Mouse (Mus musculus) midbrain, embryonic 14.5 days (tissue): ENCODE measurements around the gene Slc4a5. TPM values are rescaled to one million over a fixed set of nuclear protein-coding genes. Genes with fewer than 3 reads are reported as not detected.
A peak's percentile ranks its signal among the peaks of the same experiment; 100 is the strongest.

Experiments
- ATAC-seq: fragments of 200-750 bp; cut with Nextera tagmentation; 2 replicates; pipeline ENCODE4 v1.8.0; 2017; ENCODE audit warnings: moderate number of reproducible peaks, moderate library complexity; ENCODE audit not compliant: low FRiP score, low TSS enrichment
- DNase-seq: peaks from one replicate; pipeline ENCODE4 v3.0.0-alpha.2; 2015
- H3K27ac ChIP-seq: fragments of 300-500 bp; sonication (generic); replicated peaks from 2 replicates; pipeline ENCODE4 v1.5.1; 2014; ENCODE audit warnings: mild to moderate bottlenecking, low read depth, low read length, moderate library complexity
- H3K27me3 ChIP-seq: fragments of 300-500 bp; sonication (generic); 2 replicates; pipeline ENCODE4 v1.6.1; 2014; ENCODE audit warnings: low read length, control low read depth, mixed read lengths; ENCODE audit not compliant: control insufficient read depth, insufficient read depth
- H3K36me3 ChIP-seq: fragments of 300-500 bp; sonication (generic); 2 replicates; pipeline ENCODE4 v1.6.1; 2014; ENCODE audit warnings: low read length, control low read depth; ENCODE audit not compliant: control insufficient read depth, insufficient read depth
- H3K4me1 ChIP-seq: fragments of 300-500 bp; sonication (generic); 2 replicates; pipeline ENCODE4 v1.6.1; 2014; ENCODE audit warnings: mild to moderate bottlenecking, antibody characterized with exemption, low read length, control low read depth; ENCODE audit not compliant: control insufficient read depth, insufficient read depth
- H3K4me2 ChIP-seq: fragments of 300-500 bp; sonication (generic); 2 replicates; pipeline ENCODE4 v1.6.1; 2014; ENCODE audit warnings: mild to moderate bottlenecking, low read length, moderate library complexity
- H3K4me3 ChIP-seq: fragments of 300-500 bp; sonication (generic); replicated peaks from 2 replicates; pipeline ENCODE4 v1.5.1; 2014; ENCODE audit warnings: low read depth, low read length
- H3K9ac ChIP-seq: fragments of 300-500 bp; sonication (generic); replicated peaks from 2 replicates; pipeline ENCODE4 v1.6.1; 2014; ENCODE audit warnings: mild to moderate bottlenecking, low read length, moderate library complexity
- H3K9me3 ChIP-seq: fragments of 300-500 bp; sonication (generic); 2 replicates; pipeline ENCODE4 v1.6.1; 2016; ENCODE audit warnings: low read length, control low read depth, mixed read lengths; ENCODE audit not compliant: control insufficient read depth
- WGBS: fragments of 180-500 bp; shearing (Covaris S2); extraction: QIAGEN DNeasy Blood & Tissue Kit; methylation state at CpG from one replicate; pipeline ENCODE4 v1.1.7; 2014; 5-methylcytosine and 5-hydroxymethylcytosine counted together
- polyA plus RNA-seq: library from polyadenylated mRNA; unstranded; fragments of >200 nt; fragmentation: Nextera tagmentation; extraction: Ambion mirVana; gene quantifications from 2 replicates; pipeline ENCODE4 v1.2.1, GENCODE M21; 2014

The Slc4a5 gene
- polyA plus RNA-seq, 1 experiment from 2014 or later: 0.55 TPM

GRCm38 (mm10) chr6:83347916-83348315 is 128.3 kb downstream of the Slc4a5 start:
- Histone ChIP-seq H3K9me3 (no peaks in the 10 kb centered on the region), H3K9ac (no peak overlapping the region), H3K4me2 (no peak overlapping the region), H3K36me3 (peaks cover 7% of the 10 kb centered on the region), H3K4me3 (no peak overlapping the region), H3K27me3 (no peaks in the 10 kb centered on the region), H3K4me1 (peaks cover 9% of the 10 kb centered on the region; the same call in 1 of the 2 replicates), H3K27ac (no peak overlapping the region)
- 94% methylated on average over 3 of the region's 3 CpGs for WGBS
- no peak for DNase-seq
- no peak for ATAC-seq

- WGBS: 34% methylated on average over 6 of the region's 6 CpGs
- Histone ChIP-seq H3K9me3 (no peaks in the 10 kb centered on the region), H3K4me1 (peaks cover 9% of the 10 kb centered on the region; the same call in 1 of the 2 replicates), H3K4me3 (peak within 1 kb of the TSS; percentile 72), H3K4me2 (peak within 1 kb of the TSS; percentile 81), H3K9ac (peak within 1 kb of the TSS; percentile 91), H3K27ac (peak within 1 kb of the TSS; percentile 61), H3K36me3 (peaks cover 7% of the 10 kb centered on the region), H3K27me3 (no peaks in the 10 kb centered on the region)
- no peak for DNase-seq
- peak; percentile 10; the same call in 1 of the 2 replicates for ATAC-seq
These were observed 129.2 kb downstream of the Slc4a5 start, which contains the start of gene Bola3 for GRCm38 (mm10) chr6:83348873-83349272. Gene Bola3, plus strand, starts transcription at chr6:83349147.

- peaks cover 8% of the 10 kb centered on the region for H3K36me3 ChIP-seq
- peaks cover 9% of the 10 kb centered on the region; the same call in 1 of the 2 replicates for H3K4me1 ChIP-seq
- ATAC-seq (peak; percentile 95), DNase-seq (peak; percentile 91)
- peak overlapping the region; percentile 91 for H3K9ac ChIP-seq
- peak overlapping the region; percentile 81 for H3K4me2 ChIP-seq
- H3K9me3 ChIP-seq: no peaks in the 10 kb centered on the region
- WGBS: under 1% methylated on average over 53 of the region's 53 CpGs
- H3K27me3 ChIP-seq: no peaks in the 10 kb centered on the region
- peak overlapping the region; percentile 61 for H3K27ac ChIP-seq
- H3K4me3 ChIP-seq: peak overlapping the region; percentile 72
These were observed 129.8 kb downstream of the Slc4a5 start for GRCm38 (mm10) chr6:83349274-83349958.

GRCm38 (mm10) chr6:83350172-83350571 is 130.5 kb downstream of the Slc4a5 start:
- peaks cover 9% of the 10 kb centered on the region; the same call in 1 of the 2 replicates for H3K4me1 ChIP-seq
- ATAC-seq: no peak
- peak overlapping the region; percentile 72 for H3K4me3 ChIP-seq
- H3K4me2 ChIP-seq: peak overlapping the region; percentile 81
- DNase-seq: no peak
- H3K27me3 ChIP-seq: no peaks in the 10 kb centered on the region
- H3K9ac ChIP-seq: peak overlapping the region; percentile 91
- WGBS: 89% methylated on average over 7 of the region's 7 CpGs
- H3K27ac ChIP-seq: no peak overlapping the region
- H3K9me3 ChIP-seq: no peaks in the 10 kb centered on the region
- peaks cover 15% of the 10 kb centered on the region for H3K36me3 ChIP-seq

- ATAC-seq (no peak), DNase-seq (no peak)
- Histone ChIP-seq H3K4me1 (peaks cover 9% of the 10 kb centered on the region; the same call in 1 of the 2 replicates), H3K9ac (no peak overlapping the region), H3K4me2 (no peak overlapping the region), H3K36me3 (peaks cover 20% of the 10 kb centered on the region), H3K27ac (no peak overlapping the region), H3K4me3 (no peak overlapping the region), H3K27me3 (no peaks in the 10 kb centered on the region), H3K9me3 (no peaks in the 10 kb centered on the region)
- 92% methylated on average over 16 of the region's 16 CpGs for WGBS
These were observed 131.3 kb downstream of the Slc4a5 start for GRCm38 (mm10) chr6:83350851-83351405.

GRCm38 (mm10) chr6:83351490-83352160 is 132.0 kb downstream of the Slc4a5 start:
- Histone ChIP-seq H3K27ac (no peak overlapping the region), H3K9ac (no peak overlapping the region; the same call in 1 of the 2 replicates), H3K4me2 (no peak overlapping the region), H3K27me3 (no peaks in the 10 kb centered on the region), H3K4me3 (no peak overlapping the region), H3K9me3 (no peaks in the 10 kb centered on the region), H3K36me3 (peaks cover 20% of the 10 kb centered on the region), H3K4me1 (peaks cover 9% of the 10 kb centered on the region; the same call in 1 of the 2 replicates)
- DNase-seq: no peak
- ATAC-seq: no peak
- WGBS: 83% methylated on average over 7 of the region's 7 CpGs

GRCm38 (mm10) chr6:83352666-83353410 is 133.2 kb downstream of the Slc4a5 start:
- no peaks in the 10 kb centered on the region for H3K9me3 ChIP-seq
- H3K4me3 ChIP-seq: no peak overlapping the region
- no peak overlapping the region for H3K9ac ChIP-seq
- peaks cover 24% of the 10 kb centered on the region for H3K36me3 ChIP-seq
- ATAC-seq: no peak
- DNase-seq: no peak
- H3K27ac ChIP-seq: no peak overlapping the region
- H3K4me1 ChIP-seq: peaks cover 9% of the 10 kb centered on the region; the same call in 1 of the 2 replicates
- no peaks in the 10 kb centered on the region for H3K27me3 ChIP-seq
- WGBS: 93% methylated on average over 24 of the region's 24 CpGs
- H3K4me2 ChIP-seq: no peak overlapping the region
